Mouse (Mus musculus) brain, embryonic 14.5 days (tissue): ENCODE data around the gene Hip1r. TPM values are rescaled to one million over a fixed set of nuclear protein-coding genes. Genes with fewer than 3 reads are reported as not detected.

Experiments
- DNase-seq: peaks from one replicate; pipeline ENCODE4 v3.0.0-alpha.2; 2011; ENCODE audit warnings: low read depth
- CTCF ChIP-seq: fragments of 200-500 bp; IDR thresholded peaks from 2 replicates; pipeline ENCODE4 v1.5.1; 2012; ENCODE audit warnings: inconsistent platforms, mild to moderate bottlenecking, moderate library complexity, borderline replicate concordance; ENCODE audit not compliant: insufficient read depth, insufficient read length; ENCODE audit errors: extremely low read depth
- POLR2A ChIP-seq: fragments of 200-500 bp; IDR thresholded peaks from 2 replicates; pipeline ENCODE4 v1.6.1; 2012; ENCODE audit warnings: mild to moderate bottlenecking, inconsistent platforms, borderline replicate concordance; ENCODE audit not compliant: poor library complexity, insufficient read depth, insufficient read length, severe bottlenecking; ENCODE audit errors: extremely low read depth
- polyA plus RNA-seq: library from polyadenylated mRNA; depleted of rRNA; stranded (reverse); fragments of >200 nt; gene quantifications from 2 replicates; pipeline ENCODE4 v1.2.3, GENCODE M21; 2012

Hip1r gene
- polyA plus RNA-seq, 1 experiment: 23.9 TPM

- DNase-seq: no peak
- TF ChIP-seq CTCF: no peak
- TF ChIP-seq POLR2A: no peak
These were observed 41.4 kb downstream of the Hip1r start for GRCm38 (mm10) chr5:124014791-124015251.

- TF ChIP-seq POLR2A: no peak
- no peak for DNase-seq
These were observed 42.3 kb downstream of the Hip1r start for GRCm38 (mm10) chr5:124015727-124016126.

- TF ChIP-seq POLR2A: no peak
- no peak for TF ChIP-seq CTCF
- no peak for DNase-seq
These were observed 42.9 kb downstream of the Hip1r start for GRCm38 (mm10) chr5:124016291-124016821.

GRCm38 (mm10) chr5:124017941-124018340, 44.5 kb downstream of the Hip1r start:
- DNase-seq: no peak

GRCm38 (mm10) chr5:124018651-124019050, 45.2 kb downstream of the Hip1r start:
- no peak for DNase-seq
- TF ChIP-seq POLR2A: no peak
- TF ChIP-seq CTCF: no peak

More at GRCm38 (mm10) chr5:124017941-124018340, 44.5 kb downstream of the Hip1r start:
- no peak for TF ChIP-seq POLR2A
- TF ChIP-seq CTCF: no peak

- TF ChIP-seq CTCF: no peak
These were observed 46.2 kb downstream of the Hip1r start for GRCm38 (mm10) chr5:124019348-124020216.

GRCm38 (mm10) chr5:124021148-124021547, 47.7 kb downstream of the Hip1r start:
- DNase-seq: no peak
- TF ChIP-seq CTCF: no peak
- TF ChIP-seq POLR2A: no peak

More at GRCm38 (mm10) chr5:124019348-124020216, 46.2 kb downstream of the Hip1r start:
- peak; percentile 78 for DNase-seq

GRCm38 (mm10) chr5:124021701-124022100, 48.3 kb downstream of the Hip1r start:
- no peak for DNase-seq
- TF ChIP-seq CTCF (no peak), POLR2A (no peak)

GRCm38 (mm10) chr5:124022365-124022764, 48.9 kb downstream of the Hip1r start:
- no peak for TF ChIP-seq POLR2A
- TF ChIP-seq CTCF: no peak

GRCm38 (mm10) chr5:124024677-124025076, 51.2 kb downstream of the Hip1r start:
- TF ChIP-seq POLR2A (no peak), CTCF (no peak)
- DNase-seq: peak; percentile 56

More at GRCm38 (mm10) chr5:124022365-124022764, 48.9 kb downstream of the Hip1r start:
- no peak for DNase-seq

GRCm38 (mm10) chr5:124025146-124025545, 51.7 kb downstream of the Hip1r start:
- TF ChIP-seq CTCF (no peak), POLR2A (no peak)
- no peak for DNase-seq
